In the genomic region with DNA sequence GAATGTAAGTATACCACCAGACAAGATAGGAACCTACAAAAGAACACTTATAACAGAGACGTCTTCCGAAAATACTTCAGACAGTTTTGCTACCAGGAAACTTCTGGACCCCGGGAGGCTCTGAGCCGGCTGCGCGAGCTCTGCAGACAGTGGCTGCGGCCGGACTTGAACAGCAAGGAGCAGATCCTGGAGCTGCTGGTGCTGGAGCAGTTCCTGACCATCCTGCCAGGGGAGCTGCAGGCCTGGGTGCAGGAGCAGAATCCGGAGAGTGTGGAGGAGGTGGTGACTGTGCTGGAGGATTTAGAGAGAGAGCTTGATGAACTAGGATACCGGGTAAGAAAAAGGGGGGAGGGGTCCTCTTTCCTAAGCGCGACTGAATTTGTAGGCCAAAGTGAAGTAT, we compare ENCODE assay signal across 8 mouse cellular contexts. TPM values are rescaled to one million over a fixed set of nuclear protein-coding genes. Genes with fewer than 3 reads are reported as not detected.
A peak's percentile ranks its signal among the peaks of the same experiment; 100 is the strongest.
DNase-seq lines count a peak whose midpoint lies in the region; ATAC-seq and TF ChIP-seq lines count a peak whose summit lies in the region.

No protein-coding gene starts in this region.

- peaks cover 22% of the 10 kb centered on the region for H3K4me1 ChIP-seq in midbrain, embryonic 12.5 days

- peak overlapping the region; percentile 86; the same call in 1 of the 2 replicates for H3K9ac ChIP-seq in midbrain, embryonic 12.5 days (replicated peaks)

- H3K27ac ChIP-seq in layer of hippocampus, adult 2 months, result no peak overlapping the region
- H3K27ac ChIP-seq in midbrain, embryonic 12.5 days (replicated peaks), result no peak overlapping the region

- 61% methylated on average over 12 of the region's 12 CpGs for WGBS in midbrain, embryonic 12.5 days

- H3K9me3 ChIP-seq in midbrain, embryonic 12.5 days, result no peaks in the 10 kb centered on the region

- peak overlapping the region; percentile 68 for H3K4me2 ChIP-seq in midbrain, embryonic 12.5 days (replicated peaks)

- ATAC-seq in midbrain, embryonic 12.5 days (ENCODE audit: low FRiP score, low read depth), result no peak

- peak overlapping the region; percentile 100 for H3K4me3 ChIP-seq in layer of hippocampus, adult 2 months
- peak overlapping the region; percentile 78 for H3K4me3 ChIP-seq in midbrain, embryonic 12.5 days

- peaks cover 16% of the 10 kb centered on the region for H3K36me3 ChIP-seq in midbrain, embryonic 12.5 days

- H3K27me3 ChIP-seq in midbrain, embryonic 12.5 days, result no peaks in the 10 kb centered on the region

- no peak for TF ChIP-seq CTCF in layer of hippocampus, adult 2 months (conservative IDR thresholded peaks at IDR 0.05)

- DNase-seq in layer of hippocampus, adult 2 months (ENCODE audit: low spot score in 2 of 2), result no peak
- no peak for DNase-seq in layer of hippocampus, adult 18-20 months (ENCODE audit: low spot score in 2 of 2)
- peak; percentile 23 for DNase-seq in cerebellum, adult 9-11 months
- peak; percentile 10 for DNase-seq in heart, postnatal 4 days
- no peak for DNase-seq in left cerebral cortex, adult 18-20 months (ENCODE audit: low spot score in 2 of 2)
- no peak for DNase-seq in ovary, postnatal 10 days (ENCODE audit: low spot score)
- DNase-seq in layer of hippocampus, postnatal 14 days (ENCODE audit: low spot score in 2 of 2), result no peak

RNA-seq across cellular contexts. Expression of a gene that starts 1.1 kb away (rescaled TPM):
- 1 to 10 TPM; 9.4 to 10.0 TPM for total RNA-seq in layer of hippocampus, adult 2 months (2021)
- 1 to 10 TPM; 8.6 TPM for total RNA-seq in layer of hippocampus, adult 18-20 months (2021)
- total RNA-seq in heart, postnatal 4 days (2021), result 1 to 10 TPM; 6.6 to 7.5 TPM
- polyA plus RNA-seq in midbrain, embryonic 12.5 days (2016; fragmentation: Nextera tagmentation; extraction: Ambion mirVana), result 20.3 and 20.7 TPM in 2 replicates
- total RNA-seq in left cerebral cortex, adult 18-20 months (2021), result 1 to 10 TPM; 8.3 to 8.9 TPM
- 1 to 10 TPM; 8.3 to 9.0 TPM for total RNA-seq in layer of hippocampus, postnatal 14 days (2021)

RNA-seq across cellular contexts. Expression of a gene that starts 17.0 kb away (rescaled TPM):
- total RNA-seq in layer of hippocampus, adult 2 months (2021), result not detected
- total RNA-seq in layer of hippocampus, adult 18-20 months (2021), result not detected
- not detected for total RNA-seq in heart, postnatal 4 days (2021)
- not detected in 2 replicates for polyA plus RNA-seq in midbrain, embryonic 12.5 days (2016; fragmentation: Nextera tagmentation; extraction: Ambion mirVana)
- not detected for total RNA-seq in left cerebral cortex, adult 18-20 months (2021)
- total RNA-seq in layer of hippocampus, postnatal 14 days (2021), result not detected

RNA-seq across cellular contexts. Expression of a gene that starts 38.8 kb away (rescaled TPM):
- 10 to 100 TPM; 36.0 to 43.5 TPM for total RNA-seq in layer of hippocampus, adult 2 months (2021)
- total RNA-seq in layer of hippocampus, adult 18-20 months (2021), result 10 to 100 TPM; 36.9 to 41.3 TPM
- total RNA-seq in heart, postnatal 4 days (2021), result 10 to 100 TPM; 37.9 to 43.5 TPM
- polyA plus RNA-seq in midbrain, embryonic 12.5 days (2016; fragmentation: Nextera tagmentation; extraction: Ambion mirVana), result 99.0 and 100 TPM in 2 replicates
- total RNA-seq in left cerebral cortex, adult 18-20 months (2021), result 10 to 100 TPM; 36.0 to 38.1 TPM
- total RNA-seq in layer of hippocampus, postnatal 14 days (2021), result 10 to 100 TPM; 37.5 to 37.6 TPM

RNA-seq across cellular contexts. Expression of a gene that starts 51.8 kb away (rescaled TPM):
- total RNA-seq in layer of hippocampus, adult 2 months (2021), result not detected
- total RNA-seq in layer of hippocampus, adult 18-20 months (2021), result not detected
- not detected for total RNA-seq in heart, postnatal 4 days (2021)
- polyA plus RNA-seq in midbrain, embryonic 12.5 days (2016; fragmentation: Nextera tagmentation; extraction: Ambion mirVana), result not detected in 2 replicates
- total RNA-seq in left cerebral cortex, adult 18-20 months (2021), result under 1 TPM; 0.33 to 0.37 TPM
- not detected for total RNA-seq in layer of hippocampus, postnatal 14 days (2021)

Comparison
In these comparisons a context has a peak if more than half of its experiments do, and no peak if none do; other contexts are left out.
1. DNase-seq: peak in cerebellum, adult 9-11 months (single experiment) and heart, postnatal 4 days (single experiment); none in layer of hippocampus, adult 2 months (0 of 2), layer of hippocampus, adult 18-20 months (0 of 2), left cerebral cortex, adult 18-20 months (0 of 2), ovary, postnatal 10 days (single experiment) and layer of hippocampus, postnatal 14 days (0 of 2).